Comparison of ENCODE assay signal across 10 mouse cellular contexts in genomic region chr2:129595661-129596209, GRCm38 (mm10). TPM values are rescaled to one million over a fixed set of nuclear protein-coding genes. Genes with fewer than 3 reads are reported as not detected.
A peak's percentile ranks its signal among the peaks of the same experiment; 100 is the strongest.
DNase-seq lines count a peak whose midpoint lies in the region; ATAC-seq and TF ChIP-seq lines count a peak whose summit lies in the region.
"Had no signal": no experiment of that assay in that cellular context is flagged by ENCODE, and none has a peak within 500 bp of the region (broad histone marks: within the 10 kb centered on the region; RNA-seq: fewer than 3 reads in every experiment).

No protein-coding gene starts in this region.

- no peak for ATAC-seq in midbrain, embryonic 15.5 days (replicated peaks)
- ATAC-seq in midbrain, embryonic 13.5 days = no peak
- ATAC-seq: Patski had no signal

- no peak overlapping the region for H3K9ac ChIP-seq in midbrain, embryonic 15.5 days
- H3K9ac ChIP-seq in midbrain, embryonic 13.5 days (replicated peaks) = no peak overlapping the region

- no peak for TF ChIP-seq CTCF in gastrocnemius, adult 2 months (IDR thresholded peaks at IDR 0.05)

- peak overlapping the region; percentile 91 for H3K27ac ChIP-seq in gastrocnemius, adult 2 months
- H3K27ac ChIP-seq in midbrain, embryonic 15.5 days = no peak overlapping the region
- no peak overlapping the region for H3K27ac ChIP-seq in midbrain, embryonic 13.5 days

- intact Hi-C loops in gastrocnemius, adult 2 months (cut with DNase I) = no loop called here
- intact Hi-C loops in gastrocnemius, postnatal 14 days (cut with DNase I; ENCODE audit: low total_unique reads) = no loop called here

- H3K4me1 ChIP-seq in midbrain, embryonic 15.5 days = peaks cover 54% of the 10 kb centered on the region
- H3K4me1 ChIP-seq in midbrain, embryonic 13.5 days (replicated peaks) = peaks cover 39% of the 10 kb centered on the region

- H3K4me2 ChIP-seq in midbrain, embryonic 15.5 days = peak overlapping the region; percentile 93
- H3K4me2 ChIP-seq in midbrain, embryonic 13.5 days (replicated peaks) = no peak overlapping the region

- no peaks in the 10 kb centered on the region for H3K27me3 ChIP-seq in midbrain, embryonic 15.5 days (replicated peaks)
- peaks cover 8% of the 10 kb centered on the region; the same call in 1 of the 2 replicates for H3K27me3 ChIP-seq in midbrain, embryonic 13.5 days
- H3K27me3 ChIP-seq: Patski had no signal

- no peaks in the 10 kb centered on the region for H3K36me3 ChIP-seq in midbrain, embryonic 15.5 days (replicated peaks)
- H3K36me3 ChIP-seq in midbrain, embryonic 13.5 days = no peaks in the 10 kb centered on the region

- H3K4me3 ChIP-seq in gastrocnemius, adult 2 months = peak overlapping the region; percentile 87
- no peak overlapping the region; the same call in 1 of the 2 replicates for H3K4me3 ChIP-seq in midbrain, embryonic 15.5 days
- no peak overlapping the region for H3K4me3 ChIP-seq in midbrain, embryonic 13.5 days (replicated peaks)

- WGBS in midbrain, embryonic 15.5 days = 72% methylated on average over 7 of the region's 7 CpGs
- 71% methylated on average over 7 of the region's 7 CpGs for WGBS in midbrain, embryonic 13.5 days

- no peaks in the 10 kb centered on the region for H3K9me3 ChIP-seq in midbrain, embryonic 15.5 days
- no peaks in the 10 kb centered on the region for H3K9me3 ChIP-seq in midbrain, embryonic 13.5 days

- DNase-seq in gastrocnemius, adult 2 months = no peak
- DNase-seq in gastrocnemius, postnatal 14 days = no peak
- peak; percentile 78 to 85 for DNase-seq in kidney, postnatal 25 days
- peak; percentile 55 for DNase-seq in skeletal muscle tissue, adult 2 months (ENCODE audit: low read depth, low spot score)
- DNase-seq in right cerebral cortex, postnatal 4 days = no peak
- DNase-seq in cerebellum, postnatal 10 days = no peak
- DNase-seq: retina, postnatal 1 day had no signal

RNA-seq across cellular contexts. Expression of gene Sirpa, which starts 3.1 kb away (rescaled TPM):
- total RNA-seq in gastrocnemius, adult 2 months (2021) = 1 to 10 TPM; 5.0 to 7.4 TPM
- 10 to 100 TPM in 1 of 2 experiments, 1 to 10 TPM in 1; 9.5 to 14.4 TPM for total RNA-seq in gastrocnemius, postnatal 14 days (2021)
- polyA plus RNA-seq in midbrain, embryonic 15.5 days (2015; fragmentation: Nextera tagmentation; extraction: Ambion mirVana) = 39.5 and 40.5 TPM in 2 replicates
- 19.1 and 21.0 TPM in 2 replicates for polyA plus RNA-seq in midbrain, embryonic 13.5 days (2015; fragmentation: Nextera tagmentation; extraction: Ambion mirVana)

RNA-seq across cellular contexts. Expression of gene F830045P16Rik, which starts 59.3 kb away (rescaled TPM):
- total RNA-seq in gastrocnemius, adult 2 months (2021) = not detected
- not detected for total RNA-seq in gastrocnemius, postnatal 14 days (2021)
- polyA plus RNA-seq in midbrain, embryonic 15.5 days (2015; fragmentation: Nextera tagmentation; extraction: Ambion mirVana) = not detected in 2 replicates
- not detected in 2 replicates for polyA plus RNA-seq in midbrain, embryonic 13.5 days (2015; fragmentation: Nextera tagmentation; extraction: Ambion mirVana)
- polyA plus RNA-seq: Patski had no signal

Comparison
In these comparisons a context has a peak if more than half of its experiments do, and no peak if none do; other contexts are left out.
1. DNase-seq: peak in kidney, postnatal 25 days (2 of 2) and skeletal muscle tissue, adult 2 months (single experiment); none in gastrocnemius, adult 2 months (single experiment), gastrocnemius, postnatal 14 days (single experiment), right cerebral cortex, postnatal 4 days (single experiment) and cerebellum, postnatal 10 days (0 of 2).